Mouse (Mus musculus) liver, embryonic 14.5 days (tissue): ENCODE data around the gene Icam4. TPM values are rescaled to one million over a fixed set of nuclear protein-coding genes. Genes with fewer than 3 reads are reported as not detected.

ENCODE experiments used
- ATAC-seq: fragments of 200-750 bp; cut with Nextera tagmentation; 2 replicates; pipeline ENCODE4 v1.8.0; 2017; ENCODE audit warnings: moderate number of reproducible peaks, mild to moderate bottlenecking, moderate library complexity; ENCODE audit not compliant: insufficient read depth
- DNase-seq, 3 experiments: peaks; one replicate each; pipeline ENCODE4 v3.0.0-alpha.2; 2012 to 2013; ENCODE audit warnings: low read depth in 3 of 3, low spot score in 3 of 3
- H3K27ac ChIP-seq: fragments of 300-500 bp; sonication (generic); 2 replicates; pipeline ENCODE4 v1.5.1; 2014; ENCODE audit warnings: moderate library complexity, mild to moderate bottlenecking, control low read depth, inconsistent platforms
- H3K27me3 ChIP-seq: fragments of 300-500 bp; sonication (generic); 2 replicates; pipeline ENCODE4 v1.6.1; 2014; ENCODE audit warnings: mild to moderate bottlenecking, low read length, moderate library complexity; ENCODE audit not compliant: control insufficient read depth, insufficient read depth
- H3K36me3 ChIP-seq: fragments of 300-500 bp; sonication (generic); replicated peaks from 2 replicates; pipeline ENCODE4 v1.6.1; 2014; ENCODE audit warnings: low read depth; ENCODE audit not compliant: control insufficient read depth, insufficient read depth
- H3K4me1 ChIP-seq, 2 experiments: fragments of 200-500 bp in 1 of 2; fragments of 300-500 bp in 1 of 2; sonication (generic) in 1 of 2; replicated peaks; 2 replicates each; pipeline ENCODE4 v1.6.1; 2012 to 2014; ENCODE audit warnings: antibody characterized with exemption in 1 of 2, inconsistent platforms in 1 of 2, low read length in 1 of 2; ENCODE audit not compliant: control insufficient read depth in 2 of 2, insufficient read depth in 2 of 2
- H3K4me2 ChIP-seq: fragments of 300-500 bp; sonication (generic); 2 replicates; pipeline ENCODE4 v1.6.1; 2014; ENCODE audit warnings: low read depth, mild to moderate bottlenecking, control low read depth, moderate library complexity
- H3K4me3 ChIP-seq, 2 experiments: fragments of 200-500 bp in 1 of 2; fragments of 300-500 bp in 1 of 2; sonication (generic) in 1 of 2; 2 replicates each; pipeline ENCODE4 v1.5.1; 2012 to 2014; ENCODE audit warnings: low read depth in 2 of 2, low read length in 2 of 2, mild to moderate bottlenecking in 2 of 2, control low read depth in 1 of 2, inconsistent platforms in 1 of 2, moderate library complexity in 1 of 2; ENCODE audit not compliant: insufficient read depth in 1 of 2
- H3K9ac ChIP-seq: fragments of 300-500 bp; sonication (generic); replicated peaks from 2 replicates; pipeline ENCODE4 v1.6.1; 2014; ENCODE audit warnings: mild to moderate bottlenecking, control low read depth, moderate library complexity
- H3K9me3 ChIP-seq: fragments of 300-500 bp; sonication (generic); 2 replicates; pipeline ENCODE4 v1.6.1; 2016; ENCODE audit warnings: low read length, mixed read lengths; ENCODE audit not compliant: control insufficient read depth
- CTCF ChIP-seq: IDR thresholded peaks from 2 replicates; pipeline ENCODE4 v1.5.1; 2016; ENCODE audit warnings: antibody characterized with exemption, low read depth, control low read depth
- EP300 ChIP-seq: IDR thresholded peaks from 2 replicates; pipeline ENCODE4 v1.6.1; 2016; ENCODE audit warnings: antibody characterized with exemption, low read depth
- WGBS: fragments of 180-500 bp; shearing (Covaris S2); extraction: QIAGEN DNeasy Blood & Tissue Kit; methylation state at CpG from one replicate; pipeline ENCODE4 v1.1.7; 2014; ENCODE audit not compliant: insufficient replicate concordance; 5-methylcytosine and 5-hydroxymethylcytosine counted together
- polyA plus RNA-seq, 2 experiments: library from polyadenylated mRNA; depleted of rRNA in 1 of 2; stranded (reverse) in 1 of 2; unstranded in 1 of 2; fragments of >200 nt; fragmentation: Nextera tagmentation in 1 of 2; extraction: Ambion mirVana in 1 of 2; gene quantifications; 2 replicates each; pipeline versions ENCODE4 v1.2.1 to v1.2.3; 2012 to 2014

Icam4 gene
- polyA plus RNA-seq, 2 experiments: 61.8 to 204 TPM

DNA sequence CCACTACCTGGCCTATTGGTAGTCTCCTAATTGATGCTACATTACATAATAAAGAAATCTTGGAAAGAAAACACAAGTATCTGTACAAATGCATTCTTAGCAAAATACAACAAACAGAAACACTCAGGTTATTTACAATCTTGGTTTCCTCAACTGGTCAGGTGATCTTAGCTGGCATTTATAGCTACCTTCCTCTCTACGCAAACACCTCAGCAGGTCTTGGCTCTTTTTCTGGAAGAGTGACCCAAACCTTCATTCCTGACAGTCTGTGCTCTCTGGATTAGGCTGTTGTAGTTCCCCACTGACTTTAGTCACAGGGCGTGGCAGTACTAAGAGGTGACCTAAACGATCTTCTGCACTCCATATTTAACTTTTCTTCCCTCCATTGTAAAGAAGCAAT, 16.1 kb downstream of the Icam4 start:
- H3K27ac ChIP-seq: no peak overlapping the region
- 57% methylated on average over 3 of the region's 3 CpGs for WGBS
- no peaks in the 10 kb centered on the region for H3K9me3 ChIP-seq
- DNase-seq (no peak), ATAC-seq (no peak)
- no peak overlapping the region for H3K4me3 ChIP-seq
- peaks cover 2 to 4% of the 10 kb centered on the region in 2 experiments; a peak in 3 of 4 replicates for H3K4me1 ChIP-seq
- no peaks in the 10 kb centered on the region for H3K36me3 ChIP-seq
- no peak overlapping the region for H3K9ac ChIP-seq
- TF ChIP-seq CTCF (no peak), EP300 (no peak)
- no peaks in the 10 kb centered on the region for H3K27me3 ChIP-seq
- H3K4me2 ChIP-seq: no peak overlapping the region

DNA sequence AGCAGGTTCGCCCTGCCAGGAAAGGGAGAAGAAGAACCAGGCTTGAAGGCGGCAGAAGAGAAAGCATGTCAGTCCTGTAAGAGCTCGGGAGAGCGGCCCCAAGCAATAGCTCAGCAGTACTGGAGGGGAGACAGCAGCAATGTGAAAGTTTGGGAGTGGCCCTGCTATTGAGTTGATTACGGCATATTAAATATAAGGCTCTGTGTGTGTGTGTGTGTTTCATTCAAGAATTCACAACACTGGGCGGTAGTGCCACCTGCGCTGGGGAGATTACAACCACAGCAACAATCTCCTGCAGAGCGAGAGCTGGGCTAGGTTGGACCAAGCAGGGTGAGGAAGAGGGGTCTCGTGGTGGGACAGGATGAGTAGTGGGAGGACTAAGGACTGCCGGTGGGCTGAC, 22.4 kb downstream of the Icam4 start:
- no peaks in the 10 kb centered on the region for H3K9me3 ChIP-seq
- DNase-seq: no peak
- WGBS: 32% methylated on average over 10 of the region's 10 CpGs
- H3K36me3 ChIP-seq: no peaks in the 10 kb centered on the region
- H3K4me2 ChIP-seq: 0 out of 2 replicates have a peak overlapping the region, but pooled peaks have one; percentile 11
- peaks cover 2 to 5% of the 10 kb centered on the region in 2 experiments; a peak in 2 of 4 replicates for H3K4me1 ChIP-seq
- H3K27me3 ChIP-seq: no peaks in the 10 kb centered on the region
- no peak overlapping the region for H3K27ac ChIP-seq
- peak; percentile 79 for ATAC-seq
- H3K9ac ChIP-seq: no peak overlapping the region; the same call in 1 of the 2 replicates
- TF ChIP-seq CTCF: no peak
- 0 out of 2 replicates have a peak, but pooled peaks have one; percentile 40 for TF ChIP-seq EP300
- no peak overlapping the region for H3K4me3 ChIP-seq

DNA sequence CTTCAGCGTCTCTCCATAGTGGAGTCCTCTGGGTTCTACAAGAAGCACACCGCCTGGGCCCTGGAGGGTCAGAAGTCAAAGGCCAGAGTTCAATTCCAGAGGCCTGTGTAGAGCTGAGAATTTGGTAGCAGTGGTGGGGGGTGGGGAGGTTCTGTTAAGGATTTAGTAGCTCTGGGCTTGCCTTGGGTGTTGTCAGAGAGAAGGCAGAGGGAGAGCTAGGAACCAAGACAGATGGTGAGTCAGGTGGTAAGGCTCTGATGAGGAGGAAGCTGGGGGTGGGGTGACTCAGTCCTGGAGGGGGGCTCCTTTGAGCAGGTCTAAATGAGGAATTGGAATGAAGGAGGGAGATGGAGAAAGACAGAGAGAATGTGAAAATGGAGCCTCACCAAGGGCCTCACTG, 33.8 kb downstream of the Icam4 start:
- Histone ChIP-seq H3K27ac (no peak overlapping the region), H3K9me3 (no peaks in the 10 kb centered on the region), H3K4me2 (no peak overlapping the region), H3K9ac (no peak overlapping the region), H3K36me3 (peaks cover 10% of the 10 kb centered on the region), H3K4me1 (no peaks in the 10 kb centered on the region), H3K4me3 (no peak overlapping the region), H3K27me3 (no peaks in the 10 kb centered on the region)
- WGBS: 80% methylated on average over 2 of the region's 2 CpGs
- ATAC-seq: no peak
- DNase-seq: no peak
- TF ChIP-seq EP300 (no peak), CTCF (no peak)

- H3K4me1 ChIP-seq: peaks cover 0 to 4% of the 10 kb centered on the region in 2 experiments; a peak in 3 of 4 replicates
- H3K27ac ChIP-seq: no peak within 1 kb of the TSS
- no peak within 1 kb of the TSS for H3K9ac ChIP-seq
- H3K9me3 ChIP-seq: no peaks in the 10 kb centered on the region
- DNase-seq (no peak), ATAC-seq (no peak)
- WGBS: 78% methylated on average over 27 of the region's 27 CpGs
- no peaks in the 10 kb centered on the region for H3K27me3 ChIP-seq
- H3K4me3 ChIP-seq: no peak within 1 kb of the TSS
- no peak for TF ChIP-seq EP300
- no peak for TF ChIP-seq CTCF
- H3K4me2 ChIP-seq: no peak within 1 kb of the TSS
- H3K36me3 ChIP-seq: peaks cover 10% of the 10 kb centered on the region
These were observed 38.0 kb downstream of the Icam4 start, which contains the start of gene Zglp1 for GRCm38 (mm10) chr9:21067006-21067684. TSS of gene Zglp1 (minus strand) at chr9:21067093.

DNA sequence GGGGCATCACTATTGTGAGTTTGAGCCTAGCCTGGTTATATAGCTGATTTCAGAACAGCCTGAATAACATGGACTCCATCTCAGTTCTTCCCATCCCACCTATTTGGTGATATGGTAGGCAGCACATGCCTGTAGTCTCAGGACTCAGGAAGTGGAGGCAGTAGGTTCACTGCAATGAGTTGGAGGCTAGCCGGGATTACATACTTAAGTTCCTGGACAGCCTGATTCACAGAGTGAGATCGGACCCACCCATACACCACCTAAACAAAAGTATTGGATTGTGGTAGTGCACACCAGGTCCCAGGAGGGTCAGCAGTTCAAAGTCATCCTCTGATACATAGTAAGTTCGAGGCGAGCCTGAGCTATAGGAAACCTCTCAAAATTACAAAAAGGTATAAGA, 43.5 kb downstream of the Icam4 start:
- H3K27me3 ChIP-seq: no peaks in the 10 kb centered on the region
- peak overlapping the region; percentile 74 for H3K9ac ChIP-seq
- H3K9me3 ChIP-seq: no peaks in the 10 kb centered on the region
- ATAC-seq (peak; percentile 16; the same call in 1 of the 2 replicates), DNase-seq (no peak)
- H3K36me3 ChIP-seq: peaks cover 25% of the 10 kb centered on the region
- peak overlapping the region; percentile 37; the same call in 1 of the 2 replicates for H3K27ac ChIP-seq
- H3K4me1 ChIP-seq: peaks cover 8 to 16% of the 10 kb centered on the region in 2 experiments
- peak overlapping the region; percentile 95 for H3K4me2 ChIP-seq
- TF ChIP-seq EP300 (no peak), CTCF (no peak)
- 2% methylated on average over 4 of the region's 4 CpGs for WGBS
- H3K4me3 ChIP-seq: peak overlapping the region; percentile 77 to 93
